Mouse (Mus musculus): ENCODE measurements around the gene Best3.

DNA sequence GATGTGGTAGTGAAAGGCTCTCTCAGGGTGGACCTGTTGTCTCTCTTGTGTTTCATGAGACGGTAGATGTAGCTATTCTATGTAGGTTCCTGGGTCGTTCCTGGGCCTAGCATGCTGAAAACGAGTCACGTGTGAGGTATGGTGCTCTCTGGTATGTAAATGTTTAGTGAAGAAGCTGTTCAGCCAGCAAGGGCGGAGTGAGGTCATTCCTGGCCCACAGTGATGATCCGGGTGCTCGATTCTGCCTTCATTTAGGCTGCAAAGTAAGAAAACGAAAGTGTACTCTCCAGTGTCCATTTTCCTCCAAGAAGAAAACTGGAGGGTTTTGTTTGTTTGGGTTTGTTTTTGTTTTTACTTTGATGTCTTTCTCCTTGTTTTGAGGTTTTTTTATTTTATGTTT, 7.9 kb downstream of the Best3 start:
- TF ChIP-seq CTCF (IDR thresholded peaks at IDR 0.05; ENCODE audit: extremely low read depth, insufficient read length, insufficient replicate concordance, low read depth, low read length) (no peak), POLR2A (IDR thresholded peaks at IDR 0.05; ENCODE audit: low read depth, low read length) (no peak)
